ENCODE assay signal across 27 mouse cellular contexts in genomic region chr4:139219656-139220055, GRCm38 (mm10). TPM values are rescaled to one million over a fixed set of nuclear protein-coding genes. Genes with fewer than 3 reads are reported as not detected.
A peak's percentile ranks its signal among the peaks of the same experiment; 100 is the strongest.
DNase-seq lines count a peak whose midpoint lies in the region; ATAC-seq and TF ChIP-seq lines count a peak whose summit lies in the region.
"Had no signal": no experiment of that assay in that cellular context is flagged by ENCODE, and none has a peak within 500 bp of the region (broad histone marks: within the 10 kb centered on the region; RNA-seq: fewer than 3 reads in every experiment).

No protein-coding gene starts in this region.

- TF ChIP-seq CTCF in gastrocnemius, adult 2 months (IDR thresholded peaks at IDR 0.05): no peak
- TF ChIP-seq CTCF in liver, postnatal 0 days (IDR thresholded peaks at IDR 0.05; ENCODE audit: low read depth): no peak

- WGBS in limb, embryonic 10.5 days: 26% methylated on average over 4 of the region's 4 CpGs
- WGBS in liver, postnatal 0 days (ENCODE audit: insufficient replicate concordance): 80% methylated on average over 4 of the region's 4 CpGs

- H3K27ac ChIP-seq in gastrocnemius, adult 2 months: peak overlapping the region; percentile 88
- H3K27ac ChIP-seq in limb, embryonic 10.5 days: peak overlapping the region; percentile 27; the same call in 1 of the 2 replicates
- H3K27ac ChIP-seq in liver, postnatal 0 days (ENCODE audit: low read depth): no peak overlapping the region
- H3K27ac ChIP-seq: forebrain, embryonic 13.5 days; heart, adult 2 months; limb, embryonic 13.5 days; macrophage; neural tube, embryonic 12.5 days; stomach, postnatal 0 days had no signal

- H3K27me3 ChIP-seq in limb, embryonic 10.5 days (ENCODE audit: low read depth, poor library complexity, severe bottlenecking): no peaks in the 10 kb centered on the region
- no peaks in the 10 kb centered on the region for H3K27me3 ChIP-seq in liver, postnatal 0 days (ENCODE audit: insufficient read depth, low read length)
- H3K27me3 ChIP-seq: forebrain, embryonic 13.5 days; heart, embryonic 12.5 days; limb, embryonic 13.5 days; neural tube, embryonic 12.5 days had no signal

- no peaks in the 10 kb centered on the region for H3K9me3 ChIP-seq in limb, embryonic 10.5 days (replicated peaks)
- no peaks in the 10 kb centered on the region for H3K9me3 ChIP-seq in liver, postnatal 0 days (ENCODE audit: low read length)
- H3K9me3 ChIP-seq: forebrain, embryonic 13.5 days; heart, embryonic 12.5 days; limb, embryonic 13.5 days; neural tube, embryonic 12.5 days had no signal

- TF ChIP-seq EP300 in liver, postnatal 0 days (IDR thresholded peaks at IDR 0.05; ENCODE audit: low read depth): no peak

- intact Hi-C loops in gastrocnemius, adult 2 months (cut with DNase I): loop anchor here (10.0 kb wide), 1 partner anchor 65 kb away; no protein-coding TSS in a partner anchor

- H3K4me1 ChIP-seq in limb, embryonic 10.5 days: peaks cover 72% of the 10 kb centered on the region
- no peaks in the 10 kb centered on the region for H3K4me1 ChIP-seq in liver, postnatal 0 days (ENCODE audit: insufficient read depth)
- H3K4me1 ChIP-seq: forebrain, embryonic 13.5 days had no signal

- no peak for ATAC-seq in liver, postnatal 0 days
- ATAC-seq in granulocyte monocyte progenitor cell, adult 5-6 weeks (replicated peaks; ENCODE audit: poor library complexity, severe bottlenecking): no peak
- ATAC-seq: forebrain, embryonic 13.5 days; intestine, postnatal 0 days; midbrain, embryonic 16.5 days had no signal

- H3K9ac ChIP-seq in liver, postnatal 0 days (replicated peaks): no peak overlapping the region
- H3K9ac ChIP-seq: forebrain, embryonic 13.5 days; heart, embryonic 12.5 days; limb, embryonic 13.5 days; neural tube, embryonic 12.5 days had no signal

- no peak overlapping the region for H3K4me3 ChIP-seq in gastrocnemius, adult 2 months
- no peak overlapping the region for H3K4me3 ChIP-seq in limb, embryonic 10.5 days
- no peak overlapping the region for H3K4me3 ChIP-seq in liver, postnatal 0 days (ENCODE audit: low read depth, low read length)
- H3K4me3 ChIP-seq: erythroblast, embryonic 14.5 days; forebrain, embryonic 13.5 days; heart, adult 2 months; heart, embryonic 12.5 days; limb, embryonic 13.5 days; neural tube, embryonic 12.5 days had no signal

- H3K4me2 ChIP-seq in liver, postnatal 0 days (ENCODE audit: low read depth, low read length): no peak overlapping the region
- H3K4me2 ChIP-seq: forebrain, embryonic 13.5 days; heart, embryonic 12.5 days; limb, embryonic 13.5 days; liver, embryonic 11.5 days; neural tube, embryonic 12.5 days had no signal

- DNase-seq in gastrocnemius, adult 2 months: peak; percentile 46
- no peak for DNase-seq in gastrocnemius, postnatal 10 days
- peak; percentile 77 for DNase-seq in 3T3-L1 (ENCODE audit: low read depth, low spot score)
- DNase-seq in embryo, embryonic 11 days: peak; percentile 70
- peak; percentile 79 for DNase-seq in limb, embryonic 10.5 days (ENCODE audit: low spot score)
- no peak for DNase-seq in liver, postnatal 0 days
- DNase-seq: adrenal gland, postnatal 36 days; cerebellum, adult 18-20 months; cerebellum, postnatal 10 days; gastrocnemius, postnatal 36 days; heart, adult 2 months; kidney, postnatal 14 days; layer of hippocampus, adult 9-11 months; right cerebral cortex, postnatal 4 days; thymus, adult 18-20 months; thymus, postnatal 25 days had no signal

- H3K36me3 ChIP-seq in limb, embryonic 10.5 days: peaks cover 40% of the 10 kb centered on the region
- H3K36me3 ChIP-seq in liver, postnatal 0 days (replicated peaks; ENCODE audit: insufficient read depth, low read length): peaks cover 2% of the 10 kb centered on the region; the same call in 1 of the 2 replicates
- H3K36me3 ChIP-seq: neural tube, embryonic 12.5 days had no signal

RNA-seq across cellular contexts. Expression of gene Capzb, which starts 27.0 kb away (rescaled TPM):
- 100 to 1,000 TPM; 444 to 499 TPM for total RNA-seq in gastrocnemius, adult 2 months (2021)
- total RNA-seq in gastrocnemius, postnatal 10 days (2021): 100 to 1,000 TPM; 576 to 632 TPM
- 385 and 390 TPM in 2 replicates for polyA plus RNA-seq in limb, embryonic 10.5 days (2016; fragmentation: Nextera tagmentation; extraction: Ambion mirVana)
- polyA plus RNA-seq in liver, postnatal 0 days (2015; fragmentation: Nextera tagmentation; extraction: Ambion mirVana): 136 and 143 TPM in 2 replicates
- total RNA-seq in granulocyte monocyte progenitor cell, adult 5-6 weeks (2014; fragmentation: Nextera tagmentation): 374 and 389 TPM in 2 replicates
- 129 and 155 TPM in 2 replicates for total RNA-seq in granulocyte monocyte progenitor cell, adult 5-6 weeks (2017)

Comparison
In these comparisons a context has a peak if more than half of its experiments do, and no peak if none do; other contexts are left out.
1. DNase-seq: peak in gastrocnemius, adult 2 months (single experiment), 3T3-L1 (single experiment), embryo, embryonic 11 days (single experiment) and limb, embryonic 10.5 days (single experiment); none in gastrocnemius, postnatal 10 days (single experiment) and liver, postnatal 0 days (single experiment).